Mouse (Mus musculus) spleen, adult 2 months (tissue): ENCODE measurements around the gene Nmral1.

ENCODE experiments used
- CTCF ChIP-seq: fragments of 200-500 bp; IDR thresholded peaks from 2 replicates; pipeline ENCODE4 v1.5.1; 2011; ENCODE audit warnings: mild to moderate bottlenecking, inconsistent platforms; ENCODE audit not compliant: insufficient read depth, insufficient read length, insufficient replicate concordance; ENCODE audit errors: extremely low read depth
- POLR2A ChIP-seq: fragments of 200-500 bp; IDR thresholded peaks from 2 replicates; pipeline ENCODE4 v1.6.1; 2011; ENCODE audit warnings: low read depth, low read length, inconsistent platforms

- TF ChIP-seq POLR2A (no peak), CTCF (no peak)
Measured at GRCm38 (mm10) chr16:4663806-4664205, 55.4 kb downstream of the Nmral1 start.
